Mouse (Mus musculus) spleen, adult 2 months (tissue): ENCODE data around the gene Slc25a23.

ENCODE experiments used
- CTCF ChIP-seq: fragments of 200-500 bp; IDR thresholded peaks from 2 replicates; pipeline ENCODE4 v1.5.1; 2011; ENCODE audit warnings: mild to moderate bottlenecking, inconsistent platforms; ENCODE audit not compliant: insufficient read depth, insufficient read length, insufficient replicate concordance; ENCODE audit errors: extremely low read depth
- POLR2A ChIP-seq: fragments of 200-500 bp; IDR thresholded peaks from 2 replicates; pipeline ENCODE4 v1.6.1; 2011; ENCODE audit warnings: low read depth, low read length, inconsistent platforms

DNA sequence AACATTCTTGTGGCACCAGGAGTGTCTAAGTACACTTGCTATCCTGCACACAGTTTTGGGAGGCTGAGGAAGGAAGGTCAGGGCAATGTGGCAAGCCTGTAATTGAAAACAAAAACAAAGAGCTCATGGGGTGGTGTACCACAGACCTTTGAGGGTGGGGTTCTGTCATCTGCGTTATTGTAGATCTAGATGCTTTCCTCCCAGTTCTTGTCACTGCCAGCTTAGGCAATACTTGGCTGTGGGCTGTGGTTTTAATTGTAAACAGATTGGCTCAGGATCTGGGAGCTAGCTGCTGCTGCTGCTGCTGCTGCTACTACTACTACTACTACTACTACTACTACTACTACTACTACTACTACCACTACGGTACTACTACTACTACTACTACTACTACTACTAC lies 42.6 kb upstream of the Slc25a23 start:
- TF ChIP-seq POLR2A (no peak), CTCF (no peak)
